In the genomic region with DNA sequence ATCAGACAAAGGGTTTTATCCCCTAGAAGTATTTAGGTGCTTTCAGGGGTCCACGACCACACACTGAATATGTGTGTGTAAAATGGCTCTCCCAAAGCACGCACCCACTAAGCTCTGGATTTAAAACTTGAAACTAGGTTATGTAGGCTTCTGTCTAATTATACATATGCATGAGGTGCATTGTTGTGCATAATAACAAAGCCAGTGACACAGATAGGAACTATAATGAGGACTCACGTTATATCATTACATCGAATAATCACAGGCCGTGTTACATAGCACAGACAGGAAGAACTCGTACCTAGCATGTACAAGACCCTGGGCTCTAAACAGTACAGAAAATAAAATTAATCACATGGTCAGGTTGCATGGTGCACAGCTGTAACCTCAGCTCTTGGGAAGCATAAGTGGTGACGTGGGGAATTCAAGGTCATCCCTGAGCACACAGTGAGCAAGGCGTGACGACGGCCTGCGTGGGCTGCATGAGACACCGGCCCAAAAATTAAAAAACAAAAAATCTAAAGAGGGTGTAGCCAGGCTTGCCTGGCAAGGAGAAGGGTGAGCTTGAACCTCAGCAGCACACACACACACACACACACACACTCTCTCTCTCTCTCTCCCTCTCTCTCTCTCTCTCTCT, we compare ENCODE assay signal across 24 mouse cellular contexts. TPM values are rescaled to one million over a fixed set of nuclear protein-coding genes. Genes with fewer than 3 reads are reported as not detected.
A peak's percentile ranks its signal among the peaks of the same experiment; 100 is the strongest.
DNase-seq lines count a peak whose midpoint lies in the region; ATAC-seq lines count a peak whose summit lies in the region.
"Had no signal": no experiment of that assay in that cellular context is flagged by ENCODE, and none has a peak within 500 bp of the region (broad histone marks: within the 10 kb centered on the region; RNA-seq: fewer than 3 reads in every experiment).

No protein-coding gene starts in this region.

- no peaks in the 10 kb centered on the region for H3K36me3 ChIP-seq in splenic B cell, adult 2 months (ENCODE audit: control insufficient read depth, insufficient read depth, low read length, poor library complexity, severe bottlenecking)
- H3K36me3 ChIP-seq: embryonic facial prominence, embryonic 10.5 days; forebrain, embryonic 15.5 days; heart, embryonic 12.5 days; limb, embryonic 12.5 days; midbrain, embryonic 12.5 days had no signal

- no peaks in the 10 kb centered on the region for H3K27me3 ChIP-seq in splenic B cell, adult 2 months (ENCODE audit: control insufficient read depth, insufficient read depth, low read length, poor library complexity, severe bottlenecking)
- H3K27me3 ChIP-seq: forebrain, embryonic 15.5 days; heart, embryonic 12.5 days; limb, embryonic 12.5 days; midbrain, embryonic 12.5 days had no signal

- peak; percentile 20 for DNase-seq in ovary, adult 18-20 months (ENCODE audit: low spot score)
- DNase-seq in ovary, postnatal 10 days (ENCODE audit: low spot score): no peak
- peak; percentile 7 for DNase-seq in T-cell, adult 2 months (ENCODE audit: low spot score)
- DNase-seq in adrenal gland, postnatal 36 days: peak; percentile 34 to 47
- DNase-seq in splenic B cell, adult 2 months (ENCODE audit: low read depth, low spot score): peak; percentile 95
- DNase-seq: cerebellum, postnatal 10 days; gastrocnemius, postnatal 14 days; heart, adult 11 months; heart, postnatal 10 days; kidney, adult 9 months; kidney, postnatal 25 days; layer of hippocampus, postnatal 36 days; liver, postnatal 0 days; thymus, postnatal 25 days had no signal

- ATAC-seq in cerebellum, adult (ENCODE audit: insufficient number of reproducible peaks, low FRiP score, low TSS enrichment): no peak
- ATAC-seq in megakaryocyte progenitor cell, adult 5-6 weeks (replicated peaks; ENCODE audit: poor library complexity): no peak
- ATAC-seq: forebrain, embryonic 15.5 days; hindbrain, postnatal 0 days; intestine, embryonic 16.5 days; liver, postnatal 0 days; lung, postnatal 0 days had no signal

RNA-seq across cellular contexts. Expression of gene Scd1, which starts 24.9 kb away (rescaled TPM):
- 1,000 to 10,000 TPM; 2,304 to 4,221 TPM for total RNA-seq in adrenal gland, postnatal 36 days (2021)
- 0.46 and 0.49 TPM in 2 replicates for total RNA-seq in megakaryocyte progenitor cell, adult 5-6 weeks (2015)
- 0.54 and 1.1 TPM in 2 replicates for total RNA-seq in megakaryocyte progenitor cell, adult 5-6 weeks (2017)

RNA-seq across cellular contexts. Expression of gene Scd4, which starts 49.9 kb away (rescaled TPM):
- 1 to 10 TPM; 5.1 to 8.5 TPM for total RNA-seq in adrenal gland, postnatal 36 days (2021)
- total RNA-seq in megakaryocyte progenitor cell, adult 5-6 weeks (2015): 0.35 TPM in 1 of 2 replicates, not detected in the other
- not detected in 2 replicates for total RNA-seq in megakaryocyte progenitor cell, adult 5-6 weeks (2017)

Comparison
In these comparisons a context has a peak if more than half of its experiments do, and no peak if none do; other contexts are left out.
1. RNA of gene Scd1, which starts 24.9 kb away (total RNA-seq): 2,304 to 4,221 TPM in adrenal gland, postnatal 36 days; 0.46 to 1.1 TPM in megakaryocyte progenitor cell, adult 5-6 weeks; every median in the first group is over 1,000 times any median in the second.
2. RNA of gene Scd4, which starts 49.9 kb away (total RNA-seq): 5.1 to 8.5 TPM in adrenal gland, postnatal 36 days; 0.35 TPM in megakaryocyte progenitor cell, adult 5-6 weeks; every median in the first group is over 4 times any median in the second.